Mouse (Mus musculus) intestine, embryonic 16.5 days (tissue): ENCODE measurements around the gene Ift52. TPM values are rescaled to one million over a fixed set of nuclear protein-coding genes. Genes with fewer than 3 reads are reported as not detected.
A peak's percentile ranks its signal among the peaks of the same experiment; 100 is the strongest.

Experiments used
- ATAC-seq: fragments of 200-750 bp; cut with Nextera tagmentation; 2 replicates; pipeline ENCODE4 v1.8.0; 2017; ENCODE audit warnings: moderate TSS enrichment, moderate library complexity
- H3K27ac ChIP-seq: fragments of 300-500 bp; sonication (generic); 2 replicates; pipeline ENCODE4 v1.5.1; 2014; ENCODE audit warnings: mild to moderate bottlenecking, low read length
- H3K27me3 ChIP-seq: fragments of 300-500 bp; sonication (generic); replicated peaks from 2 replicates; pipeline ENCODE4 v1.6.1; 2014; ENCODE audit warnings: low read length, control low read depth, mixed read lengths; ENCODE audit not compliant: control insufficient read depth, insufficient read depth
- H3K36me3 ChIP-seq: fragments of 300-500 bp; sonication (generic); 2 replicates; pipeline ENCODE4 v1.6.1; 2014; ENCODE audit warnings: low read length, control low read depth; ENCODE audit not compliant: control insufficient read depth, insufficient read depth
- H3K4me1 ChIP-seq: fragments of 300-500 bp; sonication (generic); 2 replicates; pipeline ENCODE4 v1.6.1; 2014; ENCODE audit warnings: low read length, control low read depth, mixed read lengths; ENCODE audit not compliant: control insufficient read depth, insufficient read depth
- H3K4me2 ChIP-seq: fragments of 300-500 bp; sonication (generic); 2 replicates; pipeline ENCODE4 v1.6.1; 2014; ENCODE audit warnings: low read depth, low read length, control low read depth
- H3K4me3 ChIP-seq: fragments of 300-500 bp; sonication (generic); 2 replicates; pipeline ENCODE4 v1.5.1; 2014; ENCODE audit warnings: mild to moderate bottlenecking, low read length
- H3K9ac ChIP-seq: fragments of 300-500 bp; sonication (generic); 2 replicates; pipeline ENCODE4 v1.6.1; 2014; ENCODE audit warnings: low read depth, low read length
- H3K9me3 ChIP-seq: fragments of 300-500 bp; sonication (generic); 2 replicates; pipeline ENCODE4 v1.6.1; 2016; ENCODE audit warnings: low read length, control low read depth; ENCODE audit not compliant: control insufficient read depth
- WGBS: fragments of 180-500 bp; shearing (Covaris S2); extraction: QIAGEN DNeasy Blood & Tissue Kit; methylation state at CpG from one replicate; pipeline ENCODE4 v1.1.7; 2014; 5-methylcytosine and 5-hydroxymethylcytosine counted together
- polyA plus RNA-seq: library from polyadenylated mRNA; unstranded; fragments of >200 nt; fragmentation: Nextera tagmentation; extraction: Ambion mirVana; gene quantifications from 2 replicates; pipeline ENCODE4 v1.2.1, GENCODE M21; 2015

Gene Ift52
- polyA plus RNA-seq, 1 experiment from 2014 or later = 48.1 TPM

- WGBS = 32% methylated on average over 3 of the region's 3 CpGs
- Histone ChIP-seq H3K36me3 (no peaks in the 10 kb centered on the region), H3K4me1 (no peaks in the 10 kb centered on the region), H3K27me3 (0 out of 2 replicates have a peak, but pooled peaks cover 3% of the 10 kb centered on the region), H3K27ac (no peak overlapping the region), H3K4me3 (no peak overlapping the region), H3K9ac (no peak overlapping the region), H3K9me3 (no peaks in the 10 kb centered on the region), H3K4me2 (no peak overlapping the region)
- no peak for ATAC-seq
Observed at GRCm38 (mm10) chr2:162999744-163000143, 17.4 kb upstream of the Ift52 start.

GRCm38 (mm10) chr2:163001071-163001470 lies 16.1 kb upstream of the Ift52 start:
- Histone ChIP-seq H3K36me3 (no peaks in the 10 kb centered on the region), H3K4me2 (no peak overlapping the region), H3K27me3 (0 out of 2 replicates have a peak, but pooled peaks cover 3% of the 10 kb centered on the region), H3K27ac (no peak overlapping the region), H3K9me3 (no peaks in the 10 kb centered on the region), H3K9ac (no peak overlapping the region), H3K4me1 (no peaks in the 10 kb centered on the region), H3K4me3 (no peak overlapping the region)
- no peak for ATAC-seq
- 89% methylated on average over 1 of the region's 1 CpGs for WGBS

GRCm38 (mm10) chr2:163007299-163007698 lies 9.9 kb upstream of the Ift52 start:
- Histone ChIP-seq H3K4me1 (no peaks in the 10 kb centered on the region), H3K4me2 (no peak overlapping the region), H3K4me3 (no peak overlapping the region), H3K36me3 (no peaks in the 10 kb centered on the region), H3K27ac (no peak overlapping the region), H3K9ac (no peak overlapping the region), H3K27me3 (0 out of 2 replicates have a peak, but pooled peaks cover 3% of the 10 kb centered on the region), H3K9me3 (no peaks in the 10 kb centered on the region; the same call in 1 of the 2 replicates)
- 74% methylated on average over 4 of the region's 4 CpGs for WGBS
- ATAC-seq = no peak

- no peak overlapping the region for H3K4me3 ChIP-seq
- no peak overlapping the region for H3K27ac ChIP-seq
- peaks cover 12% of the 10 kb centered on the region; the same call in 1 of the 2 replicates for H3K36me3 ChIP-seq
- H3K9me3 ChIP-seq = no peaks in the 10 kb centered on the region
- H3K27me3 ChIP-seq = no peaks in the 10 kb centered on the region
- no peak overlapping the region for H3K4me2 ChIP-seq
- H3K4me1 ChIP-seq = no peaks in the 10 kb centered on the region
- 91% methylated on average over 5 of the region's 5 CpGs for WGBS
- no peak for ATAC-seq
- no peak overlapping the region for H3K9ac ChIP-seq
Observed at GRCm38 (mm10) chr2:163031289-163031688, 14.1 kb downstream of the Ift52 start.

GRCm38 (mm10) chr2:163031757-163032156 lies 14.6 kb downstream of the Ift52 start:
- Histone ChIP-seq H3K9me3 (no peaks in the 10 kb centered on the region), H3K27me3 (no peaks in the 10 kb centered on the region), H3K4me1 (no peaks in the 10 kb centered on the region), H3K4me3 (no peak overlapping the region), H3K27ac (no peak overlapping the region), H3K36me3 (peaks cover 17% of the 10 kb centered on the region), H3K4me2 (no peak overlapping the region), H3K9ac (no peak overlapping the region)
- WGBS = 86% methylated on average over 2 of the region's 2 CpGs
- no peak for ATAC-seq

- Histone ChIP-seq H3K4me2 (no peak overlapping the region), H3K4me3 (no peak overlapping the region), H3K27ac (no peak overlapping the region), H3K4me1 (no peaks in the 10 kb centered on the region), H3K27me3 (no peaks in the 10 kb centered on the region), H3K36me3 (peaks cover 24% of the 10 kb centered on the region), H3K9ac (no peak overlapping the region), H3K9me3 (no peaks in the 10 kb centered on the region)
- ATAC-seq = no peak
- WGBS = 60% methylated on average over 4 of the region's 4 CpGs
Observed at GRCm38 (mm10) chr2:163032622-163033021, 15.5 kb downstream of the Ift52 start.

GRCm38 (mm10) chr2:163039940-163040339 lies 22.8 kb downstream of the Ift52 start:
- WGBS = 85% methylated on average over 7 of the region's 7 CpGs

GRCm38 (mm10) chr2:163048125-163048524 lies 31.0 kb downstream of the Ift52 start:
- peak overlapping the region; percentile 41 for H3K4me2 ChIP-seq
- no peaks in the 10 kb centered on the region for H3K4me1 ChIP-seq
- H3K4me3 ChIP-seq = peak overlapping the region; percentile 18
- H3K27me3 ChIP-seq = no peaks in the 10 kb centered on the region
- H3K9ac ChIP-seq = peak overlapping the region; percentile 34; the same call in 1 of the 2 replicates
- peaks cover 6% of the 10 kb centered on the region for H3K36me3 ChIP-seq
- ATAC-seq = peak; percentile 79
- H3K9me3 ChIP-seq = no peaks in the 10 kb centered on the region
- H3K27ac ChIP-seq = no peak overlapping the region
- WGBS = 3% methylated on average over 10 of the region's 10 CpGs

More at GRCm38 (mm10) chr2:163039940-163040339, 22.8 kb downstream of the Ift52 start:
- Histone ChIP-seq H3K27me3 (no peaks in the 10 kb centered on the region), H3K4me3 (no peak overlapping the region), H3K27ac (no peak overlapping the region), H3K9me3 (no peaks in the 10 kb centered on the region), H3K4me2 (no peak overlapping the region), H3K9ac (no peak overlapping the region), H3K4me1 (no peaks in the 10 kb centered on the region), H3K36me3 (peaks cover 18% of the 10 kb centered on the region)
- no peak for ATAC-seq

GRCm38 (mm10) chr2:163049116-163049515 lies 32.0 kb downstream of the Ift52 start:
- no peaks in the 10 kb centered on the region for H3K9me3 ChIP-seq
- peaks cover 6% of the 10 kb centered on the region; the same call in 1 of the 2 replicates for H3K4me1 ChIP-seq
- no peak for ATAC-seq
- 94% methylated on average over 2 of the region's 2 CpGs for WGBS
- no peak overlapping the region for H3K4me3 ChIP-seq
- H3K27ac ChIP-seq = no peak overlapping the region
- H3K27me3 ChIP-seq = no peaks in the 10 kb centered on the region
- no peak overlapping the region for H3K9ac ChIP-seq
- H3K4me2 ChIP-seq = no peak overlapping the region
- H3K36me3 ChIP-seq = peaks cover 6% of the 10 kb centered on the region

GRCm38 (mm10) chr2:163051691-163052090 lies 34.5 kb downstream of the Ift52 start:
- 58% methylated on average over 1 of the region's 1 CpGs for WGBS
- H3K27ac ChIP-seq = no peak overlapping the region
- no peaks in the 10 kb centered on the region for H3K9me3 ChIP-seq
- H3K4me2 ChIP-seq = no peak overlapping the region
- H3K4me1 ChIP-seq = peaks cover 21% of the 10 kb centered on the region
- no peak overlapping the region for H3K9ac ChIP-seq
- peaks cover 3% of the 10 kb centered on the region; the same call in 1 of the 2 replicates for H3K36me3 ChIP-seq
- no peak overlapping the region for H3K4me3 ChIP-seq
- ATAC-seq = no peak
- H3K27me3 ChIP-seq = no peaks in the 10 kb centered on the region
